Mouse (Mus musculus) thymus, postnatal 25 days (tissue): ENCODE results near the gene Ammecr1.
A peak's percentile ranks its signal among the peaks of the same experiment; 100 is the strongest.

Source experiments
- DNase-seq: peaks from one replicate; pipeline ENCODE4 v3.0.0; 2022

Gene Ammecr1

GRCm38 (mm10) chrX:142828184-142828908, 138.2 kb downstream of the Ammecr1 start:
- DNase-seq = no peak

- DNase-seq = no peak
These were observed 138.9 kb downstream of the Ammecr1 start for GRCm38 (mm10) chrX:142827644-142828043.

- no peak for DNase-seq
These were observed 141.2 kb downstream of the Ammecr1 start for GRCm38 (mm10) chrX:142825309-142825708.

DNA sequence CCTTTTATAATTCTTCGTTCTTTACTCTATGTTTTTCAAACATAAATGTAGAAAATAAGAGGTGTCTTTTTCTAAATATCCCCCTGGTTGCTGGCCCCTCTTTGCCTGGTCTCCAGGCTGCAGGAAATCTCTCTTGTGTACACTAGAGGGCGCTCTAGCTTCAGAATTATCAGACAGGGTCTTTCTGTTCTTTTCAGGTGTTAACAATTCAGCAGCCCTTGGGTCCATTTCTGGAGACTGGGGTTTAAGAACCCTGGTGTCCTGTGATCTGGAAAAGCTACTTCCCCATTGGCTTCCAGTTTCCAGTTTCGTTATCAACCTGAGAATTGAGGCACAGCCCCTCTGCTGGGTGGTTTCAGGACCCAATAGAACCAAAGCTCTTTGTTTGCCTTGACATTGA, 144.7 kb downstream of the Ammecr1 start:
- no peak for DNase-seq

DNA sequence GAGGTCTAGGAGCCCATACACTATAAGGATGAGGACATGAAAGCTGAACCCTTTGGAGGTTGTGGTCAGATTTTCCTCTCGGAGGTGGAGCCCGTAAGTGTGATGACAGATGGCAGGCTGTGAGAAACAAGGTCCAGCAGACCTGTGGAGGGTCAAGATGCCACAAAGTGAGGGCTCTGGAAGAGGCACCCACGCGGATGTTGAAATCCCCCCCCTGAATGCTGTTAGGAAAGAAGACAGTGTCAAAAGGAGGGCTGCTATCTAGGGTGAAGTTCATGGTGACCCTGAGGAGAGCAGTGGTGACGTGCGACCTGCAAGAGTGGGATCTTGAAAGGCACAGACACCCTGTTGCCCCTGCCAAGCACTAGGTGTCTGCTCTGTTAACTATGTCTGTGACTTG, 145.3 kb downstream of the Ammecr1 start:
- DNase-seq = no peak

DNA sequence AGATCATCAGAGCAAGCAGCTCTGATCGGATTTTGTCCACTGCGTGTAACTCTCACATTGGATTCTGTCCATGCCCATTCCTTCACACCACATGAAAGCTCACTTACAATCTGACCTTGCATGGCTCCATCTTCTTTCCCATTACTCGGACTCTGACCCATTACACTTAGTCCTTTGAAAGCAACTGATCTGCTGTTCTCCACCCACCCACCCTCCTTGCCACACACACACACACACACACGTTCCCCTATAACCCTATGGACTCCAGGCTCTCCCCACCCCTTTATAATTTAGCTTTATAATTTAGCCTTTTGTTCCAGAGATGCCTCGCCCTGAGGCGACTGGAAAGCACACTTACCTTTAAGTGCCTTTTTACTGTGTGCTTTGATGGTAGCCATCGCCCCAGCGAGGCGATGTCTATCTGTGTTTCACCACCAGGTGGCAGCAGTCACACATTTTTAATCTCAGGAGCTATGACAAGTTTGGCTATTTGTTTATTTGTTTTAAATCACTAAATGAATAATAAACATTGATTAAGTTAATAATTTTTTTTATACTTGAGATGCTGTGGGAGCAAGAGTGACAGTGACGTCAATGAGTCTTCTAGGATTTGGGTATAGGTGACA, 148.4 kb downstream of the Ammecr1 start:
- peak; percentile 44 for DNase-seq

- no peak for DNase-seq
These were observed 153.4 kb downstream of the Ammecr1 start for GRCm38 (mm10) chrX:142813146-142813545.

DNA sequence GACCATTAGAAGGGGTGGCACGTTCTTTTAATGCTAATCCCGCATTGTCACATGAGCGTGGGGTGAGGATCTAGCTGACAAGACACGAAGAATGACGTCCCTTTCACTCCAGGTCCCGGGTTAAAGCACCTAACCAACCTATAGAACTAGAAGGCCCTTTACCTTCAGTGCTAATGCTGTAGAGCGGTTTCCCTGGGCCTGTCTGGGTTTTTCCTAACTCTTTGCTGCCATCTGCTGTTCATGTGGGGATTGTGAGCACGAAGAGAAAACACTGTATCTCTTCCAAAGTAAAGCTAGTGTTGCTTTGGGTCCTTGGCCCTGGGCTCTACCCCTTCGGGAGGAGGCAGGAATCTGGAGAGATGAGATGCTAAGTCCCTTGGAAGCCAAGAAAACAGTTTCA, 158.1 kb downstream of the Ammecr1 start:
- peak; percentile 50 for DNase-seq

- DNase-seq = no peak
These were observed 159.9 kb downstream of the Ammecr1 start for GRCm38 (mm10) chrX:142806620-142807061.

- no peak for DNase-seq
These were observed 160.4 kb downstream of the Ammecr1 start for GRCm38 (mm10) chrX:142806126-142806525.

- no peak for DNase-seq
These were observed 161.9 kb downstream of the Ammecr1 start for GRCm38 (mm10) chrX:142804596-142804995.
